Mouse (Mus musculus): ENCODE results near the gene Dnmbp. TPM values are rescaled to one million over a fixed set of nuclear protein-coding genes. Genes with fewer than 3 reads are reported as not detected.

Dnmbp gene
- total and polyA plus RNA-seq, 3 experiments: 0.07 to 0.33 TPM; not detected in 1

- no peaks in the 10 kb centered on the region for H3K4me1 ChIP-seq (ENCODE audit: insufficient read depth, low read depth, low read length)
- no peaks in the 10 kb centered on the region for H3K9me3 ChIP-seq (replicated peaks)
- ATAC-seq (ENCODE audit: extremely low read depth, insufficient number of reproducible peaks, low FRiP score, poor library complexity, severe bottlenecking) (no peak), DNase-seq (ENCODE audit: low spot score) (no peak)
- TF ChIP-seq TAL1 (conservative IDR thresholded peaks at IDR 0.05; ENCODE audit: low read depth, low read length) (no peak), GATA2 (IDR thresholded peaks at IDR 0.05; ENCODE audit: borderline replicate concordance, low read depth, low read length) (no peak), GATA1 (IDR thresholded peaks at IDR 0.05; ENCODE audit: borderline replicate concordance, low read length) (no peak), CTCF (IDR thresholded peaks at IDR 0.05; ENCODE audit: low read depth, low read length) (no peak), POLR2AphosphoS5 (IDR thresholded peaks at IDR 0.05; ENCODE audit: insufficient replicate concordance, low read depth, low read length) (no peak)
- H3K4me3 ChIP-seq (ENCODE audit: low read depth, low read length): no peak overlapping the region
- no peaks in the 10 kb centered on the region for H3K36me3 ChIP-seq (replicated peaks)
- H3K27me3 ChIP-seq (ENCODE audit: insufficient read depth, low read length): no peaks in the 10 kb centered on the region; the same call in 1 of the 2 replicates
Measured at GRCm38 (mm10) chr19:43890487-43890886, 49.5 kb downstream of the Dnmbp start.

- Histone ChIP-seq H3K27me3 (ENCODE audit: insufficient read depth, low read length) (no peaks in the 10 kb centered on the region; the same call in 1 of the 2 replicates), H3K9me3 (replicated peaks) (no peaks in the 10 kb centered on the region), H3K4me1 (ENCODE audit: insufficient read depth, low read depth, low read length) (no peaks in the 10 kb centered on the region), H3K4me3 (ENCODE audit: low read depth, low read length) (no peak overlapping the region), H3K36me3 (replicated peaks) (no peaks in the 10 kb centered on the region)
- TF ChIP-seq GATA1 (IDR thresholded peaks at IDR 0.05; ENCODE audit: borderline replicate concordance, low read length) (no peak), TAL1 (conservative IDR thresholded peaks at IDR 0.05; ENCODE audit: low read depth, low read length) (no peak), GATA2 (IDR thresholded peaks at IDR 0.05; ENCODE audit: borderline replicate concordance, low read depth, low read length) (no peak), CTCF (IDR thresholded peaks at IDR 0.05; ENCODE audit: low read depth, low read length) (no peak), POLR2AphosphoS5 (IDR thresholded peaks at IDR 0.05; ENCODE audit: insufficient replicate concordance, low read depth, low read length) (no peak)
- ATAC-seq (ENCODE audit: extremely low read depth, insufficient number of reproducible peaks, low FRiP score, poor library complexity, severe bottlenecking): no peak
- no peak for DNase-seq (ENCODE audit: low spot score)
Measured at GRCm38 (mm10) chr19:43887725-43888124, 52.3 kb downstream of the Dnmbp start.

GRCm38 (mm10) chr19:43887242-43887641 lies 52.7 kb downstream of the Dnmbp start:
- H3K4me3 ChIP-seq (ENCODE audit: low read depth, low read length): no peak overlapping the region
- H3K4me1 ChIP-seq (ENCODE audit: insufficient read depth, low read depth, low read length): no peaks in the 10 kb centered on the region
- H3K36me3 ChIP-seq (replicated peaks): no peaks in the 10 kb centered on the region
- no peaks in the 10 kb centered on the region; the same call in 1 of the 2 replicates for H3K27me3 ChIP-seq (ENCODE audit: insufficient read depth, low read length)
- H3K9me3 ChIP-seq (replicated peaks): no peaks in the 10 kb centered on the region
- DNase-seq (ENCODE audit: low spot score): no peak
- TF ChIP-seq GATA1 (IDR thresholded peaks at IDR 0.05; ENCODE audit: borderline replicate concordance, low read length): no peak
- no peak for TF ChIP-seq POLR2AphosphoS5 (IDR thresholded peaks at IDR 0.05; ENCODE audit: insufficient replicate concordance, low read depth, low read length)
- no peak for TF ChIP-seq TAL1 (conservative IDR thresholded peaks at IDR 0.05; ENCODE audit: low read depth, low read length)
- no peak for TF ChIP-seq GATA2 (IDR thresholded peaks at IDR 0.05; ENCODE audit: borderline replicate concordance, low read depth, low read length)
- TF ChIP-seq CTCF (IDR thresholded peaks at IDR 0.05; ENCODE audit: low read depth, low read length): no peak
- ATAC-seq (ENCODE audit: extremely low read depth, insufficient number of reproducible peaks, low FRiP score, poor library complexity, severe bottlenecking): no peak

- Histone ChIP-seq H3K36me3 (replicated peaks) (no peaks in the 10 kb centered on the region), H3K4me1 (ENCODE audit: insufficient read depth, low read depth, low read length) (no peaks in the 10 kb centered on the region), H3K9me3 (replicated peaks) (peaks cover 1% of the 10 kb centered on the region; the same call in 1 of the 2 replicates), H3K4me3 (ENCODE audit: low read depth, low read length) (no peak overlapping the region), H3K27me3 (ENCODE audit: insufficient read depth, low read length) (no peaks in the 10 kb centered on the region; the same call in 1 of the 2 replicates)
- no peak for ATAC-seq (ENCODE audit: extremely low read depth, insufficient number of reproducible peaks, low FRiP score, poor library complexity, severe bottlenecking)
- DNase-seq (ENCODE audit: low spot score): no peak
- TF ChIP-seq POLR2AphosphoS5 (IDR thresholded peaks at IDR 0.05; ENCODE audit: insufficient replicate concordance, low read depth, low read length): no peak
- no peak for TF ChIP-seq TAL1 (conservative IDR thresholded peaks at IDR 0.05; ENCODE audit: low read depth, low read length)
- no peak for TF ChIP-seq CTCF (IDR thresholded peaks at IDR 0.05; ENCODE audit: low read depth, low read length)
- TF ChIP-seq GATA2 (IDR thresholded peaks at IDR 0.05; ENCODE audit: borderline replicate concordance, low read depth, low read length): no peak
Measured at GRCm38 (mm10) chr19:43886371-43887099, 53.5 kb downstream of the Dnmbp start.

- Histone ChIP-seq H3K4me1 (ENCODE audit: insufficient read depth, low read depth, low read length) (no peaks in the 10 kb centered on the region), H3K4me3 (ENCODE audit: low read depth, low read length) (no peak overlapping the region), H3K9me3 (replicated peaks) (peaks cover 2% of the 10 kb centered on the region; the same call in 1 of the 2 replicates), H3K36me3 (replicated peaks) (no peaks in the 10 kb centered on the region), H3K27me3 (ENCODE audit: insufficient read depth, low read length) (peaks cover under 1% of the 10 kb centered on the region; the same call in 1 of the 2 replicates)
- ATAC-seq (ENCODE audit: extremely low read depth, insufficient number of reproducible peaks, low FRiP score, poor library complexity, severe bottlenecking) (no peak), DNase-seq (ENCODE audit: low spot score) (no peak)
- TF ChIP-seq CTCF (IDR thresholded peaks at IDR 0.05; ENCODE audit: low read depth, low read length): no peak
- TF ChIP-seq GATA1 (IDR thresholded peaks at IDR 0.05; ENCODE audit: borderline replicate concordance, low read length): no peak
- TF ChIP-seq GATA2 (IDR thresholded peaks at IDR 0.05; ENCODE audit: borderline replicate concordance, low read depth, low read length): no peak
- no peak for TF ChIP-seq POLR2AphosphoS5 (IDR thresholded peaks at IDR 0.05; ENCODE audit: insufficient replicate concordance, low read depth, low read length)
- TF ChIP-seq TAL1 (conservative IDR thresholded peaks at IDR 0.05; ENCODE audit: low read depth, low read length): no peak
Measured at GRCm38 (mm10) chr19:43884668-43885498, 55.1 kb downstream of the Dnmbp start.

Measured in G1E (cell line).